Mouse (Mus musculus): Measurements from ENCODE around the gene 4930519G04Rik. TPM values are rescaled to one million over a fixed set of nuclear protein-coding genes. Genes with fewer than 3 reads are reported as not detected.
A peak's percentile ranks its signal among the peaks of the same experiment; 100 is the strongest.
"Not testable (repeated sequence)": the region's sequence is repeated elsewhere in the genome, so short reads cannot be mapped to it uniquely, and the experiment has no call there.

The 4930519G04Rik gene
- polyA plus RNA-seq, 1 experiment from 2014 or later, result not detected

DNA sequence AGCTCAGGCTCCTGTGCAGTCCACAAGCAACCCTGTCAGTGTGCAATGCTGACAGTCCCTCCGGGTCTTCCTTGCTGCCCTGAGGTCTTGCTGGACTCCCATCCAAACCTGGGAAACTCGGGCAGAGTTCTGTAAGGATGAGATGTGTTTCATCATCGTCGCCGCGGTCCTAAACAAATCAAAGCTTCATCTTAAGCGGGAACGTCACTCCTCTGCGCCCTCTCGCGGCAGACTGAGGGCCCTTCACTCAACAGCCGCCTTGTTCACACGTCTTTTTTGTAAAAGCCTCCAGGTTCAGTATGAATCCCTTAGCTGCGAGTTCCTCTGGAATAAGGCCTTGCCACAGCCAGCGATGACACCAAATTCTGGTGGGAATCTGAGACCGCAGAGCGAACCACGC lies 5.8 kb downstream of the 4930519G04Rik start:
- ATAC-seq (ENCODE audit: low read depth), result peak; percentile 60; the same call in 1 of the 2 replicates
- Histone ChIP-seq H3K36me3 (ENCODE audit: control insufficient read depth, insufficient read depth, low read length) (no peaks in the 10 kb centered on the region), H3K9ac (ENCODE audit: low read length) (no peak overlapping the region), H3K27me3 (ENCODE audit: control insufficient read depth, insufficient read depth, low read depth, low read length) (peaks cover 6% of the 10 kb centered on the region), H3K4me3 (ENCODE audit: low read length) (peak overlapping the region; percentile 21; the same call in 1 of the 2 replicates), H3K4me1 (replicated peaks; ENCODE audit: control insufficient read depth, insufficient read depth, low read length) (no peaks in the 10 kb centered on the region), H3K9me3 (ENCODE audit: control insufficient read depth, low read length) (no peaks in the 10 kb centered on the region), H3K27ac (ENCODE audit: low read length) (no peak overlapping the region), H3K4me2 (ENCODE audit: low read depth, low read length) (peak overlapping the region; percentile 56)
- 4% methylated on average over 18 of the region's 18 CpGs for WGBS

- Histone ChIP-seq H3K9ac (ENCODE audit: low read length) (no peak overlapping the region), H3K9me3 (ENCODE audit: control insufficient read depth, low read length) (no peaks in the 10 kb centered on the region), H3K4me2 (ENCODE audit: low read depth, low read length) (no peak overlapping the region), H3K27me3 (ENCODE audit: control insufficient read depth, insufficient read depth, low read depth, low read length) (peaks cover 6% of the 10 kb centered on the region), H3K4me1 (replicated peaks; ENCODE audit: control insufficient read depth, insufficient read depth, low read length) (no peaks in the 10 kb centered on the region), H3K36me3 (ENCODE audit: control insufficient read depth, insufficient read depth, low read length) (no peaks in the 10 kb centered on the region), H3K27ac (ENCODE audit: low read length) (no peak overlapping the region), H3K4me3 (ENCODE audit: low read length) (no peak overlapping the region)
- 57% methylated on average over 6 of the region's 6 CpGs for WGBS
- no peak for ATAC-seq (ENCODE audit: low read depth)
These were observed 8.3 kb downstream of the 4930519G04Rik start for GRCm38 (mm10) chr5:114861730-114862129.

- no peak overlapping the region for H3K4me3 ChIP-seq (ENCODE audit: low read length)
- no peak overlapping the region for H3K4me2 ChIP-seq (ENCODE audit: low read depth, low read length)
- H3K27me3 ChIP-seq (ENCODE audit: control insufficient read depth, insufficient read depth, low read depth, low read length), result no peaks in the 10 kb centered on the region; the same call in 1 of the 2 replicates
- H3K9ac ChIP-seq (ENCODE audit: low read length), result no peak overlapping the region
- H3K36me3 ChIP-seq (ENCODE audit: control insufficient read depth, insufficient read depth, low read length), result no peaks in the 10 kb centered on the region
- 82% methylated on average over 7 of the region's 7 CpGs for WGBS
- H3K4me1 ChIP-seq (replicated peaks; ENCODE audit: control insufficient read depth, insufficient read depth, low read length), result no peaks in the 10 kb centered on the region
- H3K27ac ChIP-seq (ENCODE audit: low read length), result no peak overlapping the region
- ATAC-seq (ENCODE audit: low read depth), result no peak
- H3K9me3 ChIP-seq (ENCODE audit: control insufficient read depth, low read length), result peaks cover 11% of the 10 kb centered on the region
These were observed 11.3 kb downstream of the 4930519G04Rik start for GRCm38 (mm10) chr5:114864813-114865212.

GRCm38 (mm10) chr5:114865279-114865678 lies 11.8 kb downstream of the 4930519G04Rik start:
- no peak overlapping the region for H3K4me2 ChIP-seq (ENCODE audit: low read depth, low read length)
- H3K4me1 ChIP-seq (replicated peaks; ENCODE audit: control insufficient read depth, insufficient read depth, low read length), result no peaks in the 10 kb centered on the region
- H3K9me3 ChIP-seq (ENCODE audit: control insufficient read depth, low read length), result peaks cover 11% of the 10 kb centered on the region
- no peaks in the 10 kb centered on the region; the same call in 1 of the 2 replicates for H3K27me3 ChIP-seq (ENCODE audit: control insufficient read depth, insufficient read depth, low read depth, low read length)
- 80% methylated on average over 12 of the region's 12 CpGs for WGBS
- no peak overlapping the region for H3K4me3 ChIP-seq (ENCODE audit: low read length)
- no peak overlapping the region for H3K27ac ChIP-seq (ENCODE audit: low read length)
- no peak overlapping the region for H3K9ac ChIP-seq (ENCODE audit: low read length)
- no peaks in the 10 kb centered on the region for H3K36me3 ChIP-seq (ENCODE audit: control insufficient read depth, insufficient read depth, low read length)
- no peak for ATAC-seq (ENCODE audit: low read depth)

GRCm38 (mm10) chr5:114875858-114876257 lies 22.4 kb downstream of the 4930519G04Rik start:
- Histone ChIP-seq H3K4me3 (ENCODE audit: low read length) (no peak overlapping the region), H3K9ac (ENCODE audit: low read length) (no peak overlapping the region), H3K36me3 (ENCODE audit: control insufficient read depth, insufficient read depth, low read length) (no peaks in the 10 kb centered on the region), H3K9me3 (ENCODE audit: control insufficient read depth, low read length) (no peaks in the 10 kb centered on the region), H3K4me2 (ENCODE audit: low read depth, low read length) (0 out of 2 replicates have a peak overlapping the region, but pooled peaks have one; percentile 1), H3K27ac (ENCODE audit: low read length) (no peak overlapping the region), H3K27me3 (ENCODE audit: control insufficient read depth, insufficient read depth, low read depth, low read length) (no peaks in the 10 kb centered on the region), H3K4me1 (replicated peaks; ENCODE audit: control insufficient read depth, insufficient read depth, low read length) (no peaks in the 10 kb centered on the region)
- 30% methylated on average over 6 of the region's 6 CpGs for WGBS
- ATAC-seq (ENCODE audit: low read depth), result 0 out of 2 replicates have a peak, but pooled peaks have one; percentile 31

DNA sequence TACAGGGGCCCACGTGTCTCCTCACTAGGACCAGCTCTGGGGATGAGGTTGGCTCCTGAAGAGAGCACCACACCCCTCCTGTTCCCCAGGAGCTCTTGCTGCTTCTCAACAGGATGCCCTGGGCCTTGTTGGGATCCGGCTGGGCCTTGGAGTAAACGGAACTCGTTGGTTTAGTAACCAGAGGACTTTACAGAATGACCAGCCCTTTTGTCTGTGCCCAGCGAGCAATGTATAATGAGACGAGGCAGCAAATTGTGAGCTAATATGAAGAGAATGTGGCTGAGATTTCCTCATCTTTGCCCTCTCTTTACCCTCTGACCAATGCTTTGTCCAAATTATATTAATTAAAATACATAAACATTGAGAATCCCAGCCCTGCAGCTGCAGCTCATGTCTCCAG lies 22.9 kb downstream of the 4930519G04Rik start:
- WGBS, result 42% methylated on average over 6 of the region's 6 CpGs
- Histone ChIP-seq H3K4me2 (ENCODE audit: low read depth, low read length) (no peak overlapping the region), H3K27ac (ENCODE audit: low read length) (no peak overlapping the region), H3K27me3 (ENCODE audit: control insufficient read depth, insufficient read depth, low read depth, low read length) (no peaks in the 10 kb centered on the region), H3K4me3 (ENCODE audit: low read length) (no peak overlapping the region), H3K9me3 (ENCODE audit: control insufficient read depth, low read length) (no peaks in the 10 kb centered on the region), H3K9ac (ENCODE audit: low read length) (no peak overlapping the region), H3K36me3 (ENCODE audit: control insufficient read depth, insufficient read depth, low read length) (no peaks in the 10 kb centered on the region), H3K4me1 (replicated peaks; ENCODE audit: control insufficient read depth, insufficient read depth, low read length) (no peaks in the 10 kb centered on the region)
- no peak for ATAC-seq (ENCODE audit: low read depth)

DNA sequence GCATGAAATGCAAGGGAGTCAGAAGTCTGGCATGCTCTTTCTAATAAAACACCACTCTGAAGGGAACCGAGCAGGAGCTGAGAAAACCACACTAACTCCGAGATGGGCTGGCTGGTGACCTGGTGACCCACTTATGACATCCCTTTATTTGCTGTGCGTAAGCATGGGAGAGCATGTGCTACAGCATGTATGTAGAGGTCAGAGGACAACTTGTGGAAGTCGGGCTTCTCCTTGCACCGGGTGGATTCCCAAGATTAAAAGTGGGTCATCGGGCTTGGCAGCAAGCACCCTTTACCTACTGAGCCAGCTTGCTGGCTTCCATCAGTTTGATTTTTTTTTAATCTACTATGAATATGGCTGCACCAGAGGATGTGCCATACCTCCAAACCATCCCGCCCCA lies 24.0 kb downstream of the 4930519G04Rik start:
- Histone ChIP-seq H3K9ac (ENCODE audit: low read length) (no peak overlapping the region), H3K36me3 (ENCODE audit: control insufficient read depth, insufficient read depth, low read length) (no peaks in the 10 kb centered on the region), H3K27ac (ENCODE audit: low read length) (no peak overlapping the region), H3K4me3 (ENCODE audit: low read length) (no peak overlapping the region), H3K4me2 (ENCODE audit: low read depth, low read length) (no peak overlapping the region), H3K9me3 (ENCODE audit: control insufficient read depth, low read length) (no peaks in the 10 kb centered on the region), H3K4me1 (replicated peaks; ENCODE audit: control insufficient read depth, insufficient read depth, low read length) (no peaks in the 10 kb centered on the region), H3K27me3 (ENCODE audit: control insufficient read depth, insufficient read depth, low read depth, low read length) (no peaks in the 10 kb centered on the region)
- 57% methylated on average over 7 of the region's 7 CpGs for WGBS
- no peak for ATAC-seq (ENCODE audit: low read depth)

DNA sequence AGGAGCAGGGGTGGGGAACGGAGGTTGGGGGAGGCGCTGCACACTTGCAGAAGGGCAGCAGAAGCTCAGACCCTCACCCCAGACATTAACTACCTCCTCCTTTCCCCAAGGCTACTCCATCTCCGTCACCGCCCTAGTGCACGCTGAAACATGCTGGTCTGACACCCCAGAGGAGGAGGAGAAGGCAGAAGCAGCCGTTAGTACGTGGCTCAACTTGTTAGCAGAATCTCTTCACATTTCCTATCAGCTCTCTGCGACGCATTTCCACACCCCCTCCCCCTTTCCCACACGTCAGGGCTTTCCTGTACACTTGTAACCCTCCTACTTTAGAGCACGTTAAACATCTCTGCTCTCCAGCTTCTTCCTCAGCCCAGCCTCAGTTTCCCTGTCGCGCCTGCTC lies 25.9 kb downstream of the 4930519G04Rik start:
- Histone ChIP-seq H3K4me2 (ENCODE audit: low read depth, low read length) (no peak overlapping the region), H3K9ac (ENCODE audit: low read length) (no peak overlapping the region), H3K36me3 (ENCODE audit: control insufficient read depth, insufficient read depth, low read length) (no peaks in the 10 kb centered on the region), H3K27ac (ENCODE audit: low read length) (no peak overlapping the region), H3K4me3 (ENCODE audit: low read length) (no peak overlapping the region), H3K9me3 (ENCODE audit: control insufficient read depth, low read length) (no peaks in the 10 kb centered on the region), H3K27me3 (ENCODE audit: control insufficient read depth, insufficient read depth, low read depth, low read length) (no peaks in the 10 kb centered on the region), H3K4me1 (replicated peaks; ENCODE audit: control insufficient read depth, insufficient read depth, low read length) (no peaks in the 10 kb centered on the region)
- ATAC-seq (ENCODE audit: low read depth), result no peak
- WGBS, result 29% methylated on average over 10 of the region's 13 CpGs

- not testable (repeated sequence) for H3K9ac ChIP-seq (ENCODE audit: low read length); H3K9me3 ChIP-seq (ENCODE audit: control insufficient read depth, low read length); H3K4me2 ChIP-seq (ENCODE audit: low read depth, low read length); H3K27me3 ChIP-seq (ENCODE audit: control insufficient read depth, insufficient read depth, low read depth, low read length); H3K27ac ChIP-seq (ENCODE audit: low read length); H3K4me3 ChIP-seq (ENCODE audit: low read length); H3K4me1 ChIP-seq (replicated peaks; ENCODE audit: control insufficient read depth, insufficient read depth, low read length); ATAC-seq (ENCODE audit: low read depth); H3K36me3 ChIP-seq (ENCODE audit: control insufficient read depth, insufficient read depth, low read length)
- 82% methylated on average over 6 of the region's 7 CpGs for WGBS
These were observed 28.9 kb downstream of the 4930519G04Rik start for GRCm38 (mm10) chr5:114882319-114882718.

- Histone ChIP-seq H3K36me3 (ENCODE audit: control insufficient read depth, insufficient read depth, low read length) (no peaks in the 10 kb centered on the region), H3K4me1 (replicated peaks; ENCODE audit: control insufficient read depth, insufficient read depth, low read length) (no peaks in the 10 kb centered on the region), H3K9me3 (ENCODE audit: control insufficient read depth, low read length) (no peaks in the 10 kb centered on the region), H3K4me2 (ENCODE audit: low read depth, low read length) (no peak overlapping the region), H3K4me3 (ENCODE audit: low read length) (no peak overlapping the region), H3K27me3 (ENCODE audit: control insufficient read depth, insufficient read depth, low read depth, low read length) (no peaks in the 10 kb centered on the region), H3K9ac (ENCODE audit: low read length) (no peak overlapping the region), H3K27ac (ENCODE audit: low read length) (no peak overlapping the region)
- 70% methylated on average over 11 of the region's 11 CpGs for WGBS
- no peak for ATAC-seq (ENCODE audit: low read depth)
These were observed 29.6 kb downstream of the 4930519G04Rik start for GRCm38 (mm10) chr5:114883022-114883421.
